Mouse (Mus musculus) adrenal gland, adult 2 months (tissue): ENCODE measurements around the gene Ddx31. TPM values are rescaled to one million over a fixed set of nuclear protein-coding genes. Genes with fewer than 3 reads are reported as not detected.

Source experiments
- DNase-seq: peaks from one replicate; pipeline ENCODE4 v3.0.0; 2021
- long read RNA-seq: library from polyadenylated mRNA; stranded (forward); transcript quantifications from one replicate; pipeline ENCODE4 v2.0.0, GENCODE M21; 2021
- polyA plus RNA-seq: library from polyadenylated mRNA; depleted of rRNA; stranded (reverse); fragments of >200 nt; gene quantifications from 2 replicates; pipeline ENCODE4 v1.2.3, GENCODE M21; 2012; rRNA removed
- total RNA-seq, 2 experiments: library from RNA; stranded (reverse); gene quantifications; 2 replicates each; pipeline ENCODE4 v1.2.3; 2021

Gene Ddx31
- total RNA-seq (10 to 100 TPM; 10.1 to 10.6 TPM), polyA plus RNA-seq (3.5 and 6.3 TPM in 2 replicates)
- long read RNA-seq, partial matches to known transcripts, result 0 of 4 reads
- long read RNA-seq, other reads (novel, unspliced or antisense), result 1 of 4 reads

DNA sequence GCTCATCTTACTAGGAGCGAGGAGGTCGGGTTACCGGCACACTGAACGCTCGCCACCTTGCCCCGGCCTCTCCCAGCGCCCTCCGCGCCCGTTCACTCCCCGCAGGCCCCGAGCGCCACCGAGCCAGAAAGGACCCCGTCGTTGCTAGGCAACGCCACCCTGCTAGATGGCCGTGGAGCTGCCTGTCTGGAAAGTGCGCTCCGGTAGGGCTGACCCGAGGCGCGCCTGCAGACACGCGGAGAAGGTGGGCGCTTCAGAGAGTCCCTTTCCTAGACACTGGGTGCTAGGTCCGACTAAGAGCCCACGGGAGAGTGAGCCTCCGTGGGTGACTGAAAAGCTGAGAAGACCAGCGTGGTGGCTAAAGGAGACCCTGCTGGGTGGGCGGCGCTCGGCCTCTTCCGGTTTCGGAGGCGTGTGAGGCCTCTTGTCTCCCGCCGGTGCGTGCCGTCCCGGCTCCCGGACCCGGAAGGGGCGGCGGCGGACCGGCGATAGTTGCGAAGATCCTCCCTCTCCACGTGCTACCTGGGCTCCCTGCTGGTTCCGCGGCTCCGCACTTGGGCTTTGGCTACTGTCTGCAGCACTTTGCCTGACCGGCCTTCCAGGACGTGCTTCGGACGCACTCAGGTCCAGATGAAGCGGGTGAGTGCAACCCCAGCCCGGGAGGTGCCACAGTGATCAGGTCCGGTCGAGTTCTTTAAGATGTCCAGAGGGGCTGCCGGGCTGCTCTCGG lies at the start of gene Ddx31, which contains the start of gene Gtf3c4:
Gene Ddx31 (plus strand): TSS at position 185 of the 730 bp plus-strand sequence.
Gene Gtf3c4 (minus strand): TSS at position 139 of the 730 bp plus-strand sequence.
- DNase-seq, result peak; percentile 95

DNA sequence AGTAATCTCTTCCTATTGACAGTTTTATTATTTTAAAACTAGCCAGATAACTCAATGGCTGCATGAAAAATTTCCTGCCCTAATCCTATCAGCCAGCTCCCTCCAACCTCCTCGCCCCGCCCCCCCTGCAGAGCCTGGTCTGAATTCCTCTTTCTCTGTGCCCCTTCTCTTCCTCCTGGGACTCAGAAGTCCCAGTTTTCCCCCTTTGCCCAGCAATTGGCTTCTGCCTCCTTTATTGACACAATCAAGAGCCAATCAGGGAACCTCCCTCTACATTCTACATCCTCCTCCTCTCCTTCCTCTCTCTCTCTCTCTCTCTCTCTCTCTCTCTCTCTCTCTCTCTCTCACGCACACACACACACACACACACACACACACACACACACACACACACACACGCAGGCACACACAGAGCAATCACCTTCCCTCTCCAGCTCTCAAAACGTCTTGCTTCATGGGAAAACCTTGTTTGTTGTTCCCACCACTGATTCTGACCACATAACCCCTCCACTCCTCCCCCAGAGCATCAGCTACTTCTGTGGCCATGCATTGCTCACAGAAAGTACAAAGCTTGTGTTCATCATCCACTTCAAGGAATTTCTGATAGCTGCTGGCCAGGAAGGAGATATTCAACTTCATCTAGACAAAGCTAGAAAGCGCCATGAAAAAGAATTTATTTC lies 47.1 kb upstream of the Ddx31 start:
- peak; percentile 21 for DNase-seq

DNA sequence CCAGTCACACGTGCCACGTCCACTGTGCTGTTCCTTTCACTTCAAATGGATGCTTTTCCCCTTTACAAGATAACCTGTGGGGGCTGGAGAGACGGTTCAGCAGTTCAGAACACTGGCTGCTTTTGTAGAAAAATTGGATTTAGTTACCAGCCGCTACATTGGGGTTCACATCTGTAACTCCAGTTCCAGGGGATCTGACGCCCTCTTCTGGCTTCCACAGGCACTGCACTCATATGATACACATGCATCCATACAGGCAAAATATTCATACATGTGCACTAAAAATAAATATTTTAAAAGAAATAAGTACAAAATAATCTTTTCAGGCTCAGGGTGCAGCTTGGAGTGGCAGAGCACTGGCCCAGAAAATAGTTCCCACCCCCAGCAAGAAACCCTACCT lies 45.6 kb upstream of the Ddx31 start:
- DNase-seq, result no peak

DNA sequence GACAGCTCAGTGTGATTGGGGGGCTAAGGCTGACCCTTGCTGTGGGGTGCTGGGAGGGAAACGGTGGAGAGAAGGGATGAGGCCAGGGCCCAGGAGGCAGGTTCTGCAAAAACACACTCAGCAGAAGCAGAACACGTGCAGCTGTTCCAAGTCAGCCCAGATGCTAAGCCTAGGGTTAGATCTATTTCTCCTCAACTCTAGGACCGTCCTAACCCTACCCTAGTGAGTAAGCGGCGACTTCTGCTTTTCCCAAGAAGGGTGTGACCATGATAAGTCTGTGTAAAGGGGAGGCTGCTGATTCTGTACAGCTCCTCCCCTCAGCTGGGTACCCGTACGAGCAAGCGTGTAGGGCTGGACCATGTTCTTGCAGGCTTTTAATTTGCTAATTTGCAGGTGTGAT lies 43.9 kb upstream of the Ddx31 start:
- no peak for DNase-seq

DNA sequence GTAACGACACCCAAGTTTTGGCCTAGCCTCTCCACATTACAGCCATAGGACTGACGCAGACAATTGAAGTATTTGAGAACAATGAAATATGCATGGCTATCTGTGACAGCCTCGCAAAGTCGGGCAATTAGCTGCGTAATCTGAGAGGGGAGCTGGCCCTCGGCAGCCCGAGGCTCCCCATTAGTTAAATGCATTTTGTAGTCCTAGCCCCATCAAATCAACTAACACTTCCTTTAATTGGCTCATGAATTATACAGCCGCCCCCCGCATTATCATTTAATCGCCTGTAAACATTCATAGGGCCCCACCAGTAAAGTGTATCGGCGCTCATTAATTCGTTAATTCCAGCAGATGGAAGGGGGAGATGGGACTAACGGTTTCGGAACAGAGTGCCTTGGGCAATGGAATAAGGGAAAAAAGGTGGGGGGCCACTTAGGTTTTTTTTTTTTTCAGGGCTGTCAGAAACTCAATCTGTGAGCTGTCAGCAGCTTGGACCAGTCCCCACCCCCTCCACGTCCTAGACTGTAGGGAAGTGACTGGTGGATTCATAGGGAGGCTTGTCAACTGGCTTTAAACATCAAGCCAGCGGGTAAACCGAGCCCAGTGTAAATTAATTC lies 42.6 kb upstream of the Ddx31 start:
- no peak for DNase-seq

DNA sequence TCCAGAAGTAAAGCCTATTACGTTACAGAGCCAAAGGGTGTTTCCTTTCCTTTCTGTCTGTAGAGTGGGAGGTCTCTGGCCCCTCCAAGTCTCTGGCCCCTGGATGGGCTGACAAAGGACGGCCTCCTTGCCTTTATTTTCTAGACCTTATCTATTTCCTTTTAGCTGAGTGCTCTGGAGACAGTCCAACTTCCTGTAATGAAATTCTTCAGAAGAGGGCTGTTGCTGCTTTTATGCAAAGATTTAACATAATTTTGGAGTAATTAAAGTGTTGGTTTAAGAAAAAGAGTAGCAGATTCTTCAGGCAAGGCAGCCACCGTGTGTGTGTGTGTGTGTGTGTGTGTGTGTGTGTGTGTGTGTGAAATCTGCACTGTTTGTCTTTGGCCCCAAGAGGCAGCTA lies 41.8 kb upstream of the Ddx31 start:
- DNase-seq, result no peak

DNA sequence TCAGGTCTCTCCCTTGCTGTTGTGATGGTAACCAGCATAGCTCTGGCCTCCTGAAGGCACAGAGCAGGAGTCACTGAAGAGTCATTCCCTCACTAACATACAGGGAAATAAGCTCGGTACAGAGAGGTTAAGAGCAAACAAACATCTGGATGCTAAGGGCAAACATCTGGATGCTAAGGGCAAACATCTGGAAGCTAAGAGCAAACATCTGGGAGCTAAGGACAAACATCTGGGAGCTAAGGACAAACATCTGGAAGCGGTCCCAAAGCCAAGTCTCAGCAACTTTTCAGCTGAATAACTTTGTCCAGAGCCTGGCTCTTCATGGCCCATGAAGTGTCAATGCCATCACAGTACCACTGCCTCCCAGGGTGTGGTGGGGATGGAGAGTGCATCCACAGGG lies 40.6 kb upstream of the Ddx31 start:
- no peak for DNase-seq

DNA sequence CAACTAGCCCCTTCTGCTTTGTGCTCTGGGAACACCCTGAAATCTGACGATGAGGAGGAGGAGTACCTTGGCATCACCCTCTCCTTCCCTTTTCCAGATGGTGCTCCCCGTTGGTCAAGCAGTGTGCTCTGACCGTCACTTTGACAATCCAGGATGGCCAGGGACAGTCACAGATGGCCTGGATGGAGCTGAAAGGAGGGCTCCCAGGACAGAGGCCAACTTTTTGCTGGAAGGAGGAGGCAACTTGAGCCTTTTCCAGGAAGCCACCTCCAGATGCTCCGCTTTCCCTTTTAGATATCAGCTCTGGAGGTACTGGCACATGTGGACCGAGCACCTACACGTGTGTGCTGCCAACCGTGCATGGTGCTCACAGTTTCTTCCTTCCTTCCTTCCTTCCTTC lies 36.8 kb upstream of the Ddx31 start:
- no peak for DNase-seq

DNA sequence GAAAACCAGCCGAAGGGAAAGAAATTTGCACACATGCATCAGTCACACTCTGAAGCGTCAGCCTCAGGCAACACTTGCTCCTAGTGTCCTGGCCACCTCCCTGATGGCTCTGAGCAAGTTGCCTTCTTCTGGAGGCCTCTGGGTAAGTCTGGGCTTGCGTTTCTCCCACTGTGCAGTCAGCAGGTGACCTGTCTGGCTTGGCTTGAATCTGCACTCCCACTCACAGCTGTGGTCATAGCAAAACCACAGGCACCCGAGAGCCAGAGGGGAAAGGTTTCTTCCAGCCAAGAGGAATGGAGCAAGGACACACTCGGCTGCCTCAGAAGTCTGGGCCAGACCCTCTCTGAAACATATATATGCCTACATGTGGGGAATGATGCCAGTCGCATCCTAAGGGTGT lies 31.4 kb upstream of the Ddx31 start:
- no peak for DNase-seq

DNA sequence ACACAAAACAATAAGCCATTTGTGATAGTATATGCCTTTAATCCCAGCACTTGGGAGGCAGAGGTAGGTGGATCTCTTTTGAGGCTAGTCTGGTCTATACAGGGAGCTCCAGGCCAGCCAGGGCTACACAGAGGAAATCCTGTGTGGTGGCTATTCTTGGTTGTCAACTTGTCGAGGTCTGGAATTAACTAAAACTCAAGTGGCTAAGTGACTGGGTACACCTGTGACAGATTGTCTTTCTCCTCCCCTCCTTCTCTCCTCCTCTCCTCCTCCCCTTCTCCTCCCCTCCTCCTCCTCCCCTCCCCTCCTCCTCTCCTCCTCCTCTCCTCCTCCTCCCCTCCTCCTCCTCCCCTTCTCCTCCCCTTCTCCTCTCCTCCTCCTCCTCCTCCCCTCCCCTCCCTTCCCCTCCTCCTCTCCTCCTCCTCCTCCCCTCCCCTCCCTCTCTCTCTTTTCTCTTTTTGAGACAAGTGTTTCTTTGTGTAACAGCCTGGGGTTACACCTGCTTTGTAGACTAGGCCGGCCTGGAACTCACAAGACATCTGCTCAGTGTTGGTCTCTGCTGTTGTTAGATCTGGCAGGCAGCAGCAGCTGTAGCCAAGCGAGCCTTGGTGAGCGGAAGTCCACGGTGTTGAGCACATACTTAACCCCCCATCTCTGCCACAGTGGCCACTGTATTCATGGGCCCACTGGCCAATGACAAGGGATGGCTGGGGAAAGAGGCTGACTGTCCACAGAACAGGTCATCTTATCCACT lies 29.8 kb upstream of the Ddx31 start:
- no peak for DNase-seq

DNA sequence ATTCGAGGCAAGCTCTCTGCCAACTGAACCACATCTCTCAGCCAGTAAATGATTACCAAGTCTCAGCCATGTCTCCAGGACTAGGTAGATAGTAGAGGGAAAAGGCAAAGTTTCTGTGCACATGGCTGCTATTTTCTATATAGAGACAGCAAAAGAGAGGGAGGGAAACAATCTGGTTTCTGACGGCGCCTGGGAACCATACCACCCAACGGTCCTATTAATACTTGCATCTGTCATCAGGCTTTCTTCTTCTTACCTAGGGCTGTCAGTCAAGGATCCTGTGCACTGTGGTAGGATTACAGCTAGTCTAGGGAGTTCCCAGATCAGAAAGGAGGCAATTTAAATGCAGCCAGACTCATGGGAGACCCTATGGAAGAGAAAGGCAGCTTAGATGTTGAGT lies 21.3 kb upstream of the Ddx31 start:
- no peak for DNase-seq

DNA sequence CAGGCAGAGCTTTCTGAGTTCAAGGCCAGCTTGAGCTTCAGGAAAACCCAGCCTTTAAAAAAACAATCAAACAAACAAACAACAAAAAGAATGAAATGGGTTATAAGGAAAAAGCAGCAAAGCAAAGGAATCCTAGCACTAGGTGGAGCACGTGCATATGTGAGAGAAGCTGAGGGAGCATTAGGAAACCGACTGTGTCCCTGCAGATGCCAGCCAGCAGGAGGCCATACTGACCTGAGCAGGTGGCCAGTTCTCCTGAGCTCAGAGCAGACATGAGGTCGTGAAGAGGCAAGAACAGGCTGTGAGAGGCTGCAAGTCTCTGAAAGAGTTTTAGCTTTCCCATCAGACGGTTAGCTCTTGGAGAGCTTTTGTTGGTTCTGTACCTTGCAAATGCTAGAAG lies 10.9 kb upstream of the Ddx31 start:
- no peak for DNase-seq

DNA sequence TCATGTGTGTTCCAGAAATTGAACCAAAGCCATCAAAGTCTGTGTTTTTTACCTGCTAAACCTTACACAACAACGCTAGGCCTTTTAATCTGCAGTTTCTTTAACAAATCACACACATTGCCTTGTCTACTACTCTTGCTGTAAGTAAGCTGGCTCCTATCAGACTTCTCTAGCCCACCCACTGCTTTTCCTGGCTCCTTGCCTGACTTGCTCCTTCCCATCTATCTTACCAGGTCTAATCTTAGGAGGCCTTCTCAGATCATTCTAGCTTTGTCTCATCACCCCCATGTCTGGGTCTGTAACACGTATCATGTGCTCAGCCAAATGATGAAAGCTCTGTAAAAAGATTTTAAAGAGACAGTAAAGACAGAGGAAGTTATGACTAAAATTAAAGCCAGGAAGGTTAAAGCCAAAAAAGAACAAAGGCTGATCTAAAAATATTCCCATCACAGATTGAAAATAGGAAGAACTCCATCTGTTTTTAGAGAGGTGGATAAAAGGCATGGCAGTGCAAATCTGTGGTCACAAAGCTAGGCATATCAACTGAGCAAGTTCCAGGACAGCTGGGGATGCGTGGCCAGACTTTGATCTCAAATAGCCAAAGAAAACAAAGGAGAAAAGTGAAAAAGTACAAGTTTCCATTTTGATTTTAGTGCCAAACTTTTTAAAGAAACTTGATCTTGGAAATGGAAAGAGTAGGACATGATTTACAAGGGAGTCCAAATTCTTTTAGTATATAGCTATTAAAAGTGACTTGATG lies 3.8 kb upstream of the Ddx31 start:
- no peak for DNase-seq

DNA sequence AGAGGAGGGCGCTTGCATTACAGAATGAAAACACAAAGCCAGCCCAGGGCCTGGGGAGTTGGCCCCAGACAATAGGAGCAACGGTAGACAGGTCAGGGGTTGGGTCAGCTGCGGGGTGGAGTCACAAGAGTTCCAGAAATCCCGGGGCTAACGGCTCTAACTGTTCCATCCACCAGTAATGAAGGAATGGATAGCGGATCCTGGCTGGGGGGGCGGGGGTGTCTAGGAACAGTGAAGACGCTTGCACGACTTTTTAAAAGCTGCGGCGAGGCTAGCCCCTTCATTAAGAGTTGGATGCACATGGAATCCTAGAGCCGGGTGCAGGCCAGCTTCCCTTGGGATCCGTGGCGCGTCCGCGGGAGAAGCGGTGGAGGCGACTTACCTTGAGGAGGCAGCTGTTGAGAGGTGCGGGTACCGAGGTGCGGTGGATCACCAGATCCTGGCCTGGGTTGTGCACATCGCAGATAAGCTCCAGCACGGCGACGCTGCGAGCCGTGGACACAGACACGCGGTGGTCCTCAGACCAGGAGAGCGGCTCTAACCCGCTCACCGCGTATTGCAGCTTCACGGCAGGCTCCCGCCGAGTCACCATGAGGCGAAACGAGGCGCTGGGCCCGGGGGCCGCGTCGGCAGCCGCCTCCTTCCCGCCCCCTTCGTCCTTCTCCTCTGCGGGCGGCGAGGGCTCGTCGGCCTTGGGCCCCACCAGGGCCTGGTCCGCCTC lies 545 bp upstream of the Ddx31 start:
- no peak for DNase-seq

DNA sequence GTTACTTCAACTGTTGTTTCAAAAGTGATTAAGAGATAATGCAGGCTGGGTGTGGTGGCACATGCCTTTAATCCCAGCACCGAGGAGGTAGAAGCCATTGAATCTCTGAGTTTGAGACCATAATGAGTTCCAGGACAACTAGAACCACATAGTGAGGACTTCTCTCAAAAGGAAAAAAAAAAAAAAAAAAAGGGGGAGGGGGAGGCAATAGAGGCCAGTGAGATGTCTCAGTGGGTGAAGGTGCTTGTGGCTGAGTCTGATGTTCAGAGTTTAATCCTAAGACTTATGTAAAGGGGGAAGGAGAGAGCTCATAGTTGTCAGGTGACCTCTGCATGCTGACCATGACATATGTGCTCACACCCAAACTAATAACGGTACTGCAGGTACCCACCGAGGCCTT lies 1.8 kb downstream of the Ddx31 start:
- no peak for DNase-seq

DNA sequence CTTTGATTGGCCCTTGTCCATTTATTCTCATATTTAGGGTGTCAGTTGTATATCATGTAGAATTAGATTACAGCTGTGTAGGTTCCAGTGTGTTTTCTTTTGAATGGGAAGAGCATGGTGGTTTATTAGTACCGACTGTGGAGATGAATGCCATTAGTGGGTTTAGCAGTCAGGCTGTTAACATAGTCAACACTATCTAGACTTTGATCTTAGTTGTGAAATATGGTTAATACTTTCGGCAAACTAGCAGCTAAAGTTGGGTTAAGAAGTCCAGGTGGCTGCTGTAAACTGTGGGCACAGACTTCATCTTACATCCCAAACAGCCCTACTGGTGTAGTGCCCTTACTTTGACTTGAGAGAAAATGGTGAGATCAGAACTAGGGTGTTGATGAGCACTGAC lies 8.7 kb downstream of the Ddx31 start:
- DNase-seq, result no peak

DNA sequence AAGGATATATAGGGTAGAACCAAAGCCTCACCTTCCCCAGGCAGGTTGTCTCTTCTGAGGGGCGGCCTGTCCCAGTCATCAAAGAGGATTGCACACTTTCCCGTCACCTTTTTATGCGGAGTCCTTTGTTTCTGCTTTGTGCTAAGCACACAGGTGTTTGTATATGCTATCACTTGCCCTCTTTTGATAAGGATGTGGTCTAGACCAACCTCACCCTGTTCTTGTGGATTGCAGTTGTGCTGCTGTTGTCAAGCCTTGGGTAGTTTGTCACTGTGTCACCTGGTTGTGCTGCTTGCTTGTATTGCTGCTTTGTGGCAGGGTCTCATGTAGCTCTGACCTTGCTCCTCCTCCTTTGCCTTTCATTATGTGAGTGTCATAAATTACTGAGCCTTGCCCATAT lies 12.4 kb downstream of the Ddx31 start:
- DNase-seq, result no peak

DNA sequence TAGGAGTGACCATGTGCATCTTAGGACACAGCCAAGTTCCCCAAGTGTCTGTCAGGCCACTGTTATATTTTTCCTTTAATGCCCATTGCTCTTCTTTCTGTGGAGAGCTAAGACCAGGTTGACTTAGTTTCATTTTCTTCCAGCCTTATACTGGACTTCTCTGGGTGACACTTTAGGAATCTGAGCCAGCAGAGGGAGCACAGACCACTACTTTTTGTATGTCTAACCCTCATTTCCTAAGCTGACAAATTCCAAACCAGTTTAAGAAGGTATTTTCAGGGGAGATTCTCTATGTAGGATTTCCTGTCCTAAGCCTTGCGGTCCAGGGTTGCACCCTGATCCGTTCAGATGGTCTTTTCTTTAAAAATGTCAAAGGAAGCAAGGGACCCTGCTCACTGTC lies 15.6 kb downstream of the Ddx31 start:
- no peak for DNase-seq

DNA sequence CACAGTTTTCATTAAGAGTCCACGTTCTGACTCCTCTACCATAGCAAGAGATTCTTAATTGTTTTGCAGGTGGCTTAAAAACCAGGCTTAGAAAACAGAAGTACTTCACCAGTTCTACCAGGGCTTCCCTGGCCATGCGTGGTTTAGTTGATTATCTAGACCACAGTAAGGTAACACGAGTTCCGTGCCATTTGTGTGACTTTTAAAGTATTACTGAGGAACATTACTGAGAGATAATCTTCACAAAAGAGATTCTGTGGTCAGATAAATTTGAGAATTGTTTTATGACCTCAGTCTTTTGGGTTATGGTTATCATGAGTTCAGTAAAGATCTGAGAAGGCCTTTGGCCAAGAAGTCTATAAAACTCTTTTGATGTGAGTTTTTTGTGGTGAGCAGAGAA lies 19.1 kb downstream of the Ddx31 start:
- DNase-seq, result no peak

DNA sequence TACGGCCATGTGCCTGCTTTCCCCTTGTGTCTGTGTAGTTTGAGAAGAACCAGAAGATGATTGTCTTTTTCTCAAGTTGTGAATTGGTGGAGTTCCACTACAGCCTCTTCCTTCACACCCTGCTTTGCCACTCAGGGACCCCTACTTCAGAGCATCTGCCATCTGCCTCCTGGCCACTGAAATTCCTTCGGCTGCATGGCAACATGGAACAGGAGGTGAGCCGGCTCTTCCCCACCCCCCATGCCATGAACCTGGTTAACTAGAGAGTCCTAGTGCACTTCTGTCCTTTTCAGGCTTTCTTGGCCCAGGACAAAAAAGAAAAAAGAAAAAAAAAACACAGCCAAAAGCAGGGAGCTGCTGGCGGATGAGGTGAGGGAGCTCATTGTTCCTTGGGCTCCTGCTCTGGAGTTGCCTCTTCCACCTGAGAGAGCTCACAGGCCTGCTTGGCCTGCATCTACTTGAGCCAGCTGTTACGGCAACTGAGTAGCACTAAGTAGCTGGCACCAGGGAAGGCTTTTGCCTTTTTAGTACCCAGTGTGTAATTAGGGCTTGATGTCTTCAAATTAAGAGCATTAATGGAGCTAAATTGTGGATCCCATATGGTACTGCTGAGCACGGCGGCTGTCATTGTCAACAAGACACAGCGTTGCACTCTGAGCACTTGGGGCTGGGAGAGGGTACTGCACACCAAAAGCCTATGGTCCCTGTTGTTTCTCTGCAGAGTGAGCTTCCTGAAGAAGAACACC lies 20.6 kb downstream of the Ddx31 start:
- DNase-seq, result no peak
